Mouse (Mus musculus) kidney, embryonic 14.5 days (tissue): Measurements from ENCODE around the gene Col25a1. TPM values are rescaled to one million over a fixed set of nuclear protein-coding genes. Genes with fewer than 3 reads are reported as not detected.

Experiments
- ATAC-seq: fragments of 200-750 bp; cut with Nextera tagmentation; 2 replicates; pipeline ENCODE4 v1.8.0; 2017; ENCODE audit warnings: moderate number of reproducible peaks, mild to moderate bottlenecking, moderate TSS enrichment, moderate library complexity; ENCODE audit not compliant: low FRiP score, low TSS enrichment
- H3K27ac ChIP-seq: fragments of 300-500 bp; sonication (generic); 2 replicates; pipeline ENCODE4 v1.5.1; 2014; ENCODE audit warnings: low read depth, mild to moderate bottlenecking, low read length, moderate library complexity, mixed read lengths
- H3K27me3 ChIP-seq: fragments of 300-500 bp; sonication (generic); 2 replicates; pipeline ENCODE4 v1.6.1; 2014; ENCODE audit warnings: mild to moderate bottlenecking, low read length; ENCODE audit not compliant: control insufficient read depth, insufficient read depth
- H3K36me3 ChIP-seq: fragments of 300-500 bp; sonication (generic); 2 replicates; pipeline ENCODE4 v1.6.1; 2014; ENCODE audit warnings: low read length, mixed read lengths; ENCODE audit not compliant: control insufficient read depth, insufficient read depth
- H3K4me1 ChIP-seq: fragments of 300-500 bp; sonication (generic); 2 replicates; pipeline ENCODE4 v1.6.1; 2014; ENCODE audit warnings: low read length, mixed read lengths; ENCODE audit not compliant: control insufficient read depth, insufficient read depth
- H3K4me2 ChIP-seq: fragments of 300-500 bp; sonication (generic); replicated peaks from 2 replicates; pipeline ENCODE4 v1.6.1; 2014; ENCODE audit warnings: low read depth, mild to moderate bottlenecking, low read length
- H3K4me3 ChIP-seq: fragments of 300-500 bp; sonication (generic); 2 replicates; pipeline ENCODE4 v1.5.1; 2014; ENCODE audit warnings: mild to moderate bottlenecking, low read length
- H3K9ac ChIP-seq: fragments of 300-500 bp; sonication (generic); 2 replicates; pipeline ENCODE4 v1.6.1; 2014; ENCODE audit warnings: low read depth, mild to moderate bottlenecking, low read length, moderate library complexity
- H3K9me3 ChIP-seq: fragments of 300-500 bp; sonication (generic); 2 replicates; pipeline ENCODE4 v1.6.1; 2016; ENCODE audit warnings: low read length; ENCODE audit not compliant: control insufficient read depth
- WGBS: fragments of 180-500 bp; shearing (Covaris S2); extraction: QIAGEN DNeasy Blood & Tissue Kit; methylation state at CpG from one replicate; pipeline ENCODE4 v1.1.7; 2014; 5-methylcytosine and 5-hydroxymethylcytosine counted together
- polyA plus RNA-seq: library from polyadenylated mRNA; unstranded; fragments of >200 nt; fragmentation: Nextera tagmentation; extraction: Ambion mirVana; gene quantifications from 2 replicates; pipeline ENCODE4 v1.2.1, GENCODE M21; 2014

Col25a1 gene
- polyA plus RNA-seq, 1 experiment from 2014 or later, result 5.4 TPM

DNA sequence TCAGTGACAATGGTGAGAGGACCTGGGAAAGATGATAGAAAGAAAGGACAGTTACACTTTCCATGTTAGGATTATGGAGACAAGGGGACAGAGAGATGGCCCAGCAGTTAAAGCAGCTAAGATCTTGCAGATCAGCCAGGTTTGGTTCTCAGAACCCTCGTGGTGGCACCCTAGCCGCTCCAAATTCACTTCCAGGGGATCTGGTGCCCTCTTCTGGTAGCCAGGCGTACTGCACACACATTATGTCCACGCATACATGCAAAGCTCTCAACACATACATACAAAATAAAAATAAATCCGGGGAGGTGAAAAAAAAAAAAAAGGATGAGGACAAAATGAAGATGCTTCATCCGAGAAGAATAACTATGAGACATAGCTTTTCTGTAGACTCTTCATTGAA is 445.4 kb downstream of the Col25a1 start:
- WGBS, result 66% methylated on average over 6 of the region's 6 CpGs
- Histone ChIP-seq H3K36me3 (no peaks in the 10 kb centered on the region), H3K9ac (no peak overlapping the region), H3K4me1 (peaks cover 3% of the 10 kb centered on the region; the same call in 1 of the 2 replicates), H3K4me3 (no peak overlapping the region), H3K9me3 (peaks cover 4% of the 10 kb centered on the region; the same call in 1 of the 2 replicates), H3K27me3 (no peaks in the 10 kb centered on the region), H3K4me2 (no peak overlapping the region), H3K27ac (no peak overlapping the region)
- ATAC-seq, result no peak

GRCm38 (mm10) chr3:130579501-130579900 is 448.2 kb downstream of the Col25a1 start:
- H3K9ac ChIP-seq, result no peak overlapping the region
- no peak overlapping the region for H3K4me3 ChIP-seq
- ATAC-seq, result no peak
- H3K9me3 ChIP-seq, result peaks cover 4% of the 10 kb centered on the region; the same call in 1 of the 2 replicates
- H3K27ac ChIP-seq, result no peak overlapping the region
- no peaks in the 10 kb centered on the region for H3K27me3 ChIP-seq
- H3K4me2 ChIP-seq, result no peak overlapping the region
- WGBS, result 49% methylated on average over 17 of the region's 17 CpGs
- no peaks in the 10 kb centered on the region for H3K36me3 ChIP-seq
- H3K4me1 ChIP-seq, result peaks cover 3% of the 10 kb centered on the region; the same call in 1 of the 2 replicates

DNA sequence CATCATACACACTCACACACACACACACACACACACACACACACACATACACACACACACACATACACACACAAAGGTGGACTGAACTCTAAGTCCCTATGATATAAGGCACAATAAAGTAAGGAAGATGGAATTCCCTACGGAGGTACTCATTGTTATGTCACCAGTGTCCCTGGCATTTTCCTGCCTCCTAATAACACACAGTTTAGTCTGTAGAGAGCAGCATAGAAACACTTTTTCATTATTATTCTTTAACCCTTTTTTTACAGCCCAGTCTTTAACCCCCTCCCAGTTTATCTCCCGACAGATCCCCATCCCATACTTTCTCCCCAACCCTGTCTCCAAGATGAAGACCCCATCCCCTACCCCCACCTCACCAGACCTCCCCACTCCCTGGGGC is 450.3 kb downstream of the Col25a1 start:
- Histone ChIP-seq H3K4me1 (peaks cover 3% of the 10 kb centered on the region; the same call in 1 of the 2 replicates), H3K27me3 (no peaks in the 10 kb centered on the region), H3K27ac (no peak overlapping the region), H3K4me3 (no peak overlapping the region), H3K4me2 (no peak overlapping the region), H3K36me3 (no peaks in the 10 kb centered on the region), H3K9ac (no peak overlapping the region), H3K9me3 (peaks cover 3% of the 10 kb centered on the region; the same call in 1 of the 2 replicates)
- no peak for ATAC-seq
- WGBS, result 76% methylated on average over 2 of the region's 2 CpGs

DNA sequence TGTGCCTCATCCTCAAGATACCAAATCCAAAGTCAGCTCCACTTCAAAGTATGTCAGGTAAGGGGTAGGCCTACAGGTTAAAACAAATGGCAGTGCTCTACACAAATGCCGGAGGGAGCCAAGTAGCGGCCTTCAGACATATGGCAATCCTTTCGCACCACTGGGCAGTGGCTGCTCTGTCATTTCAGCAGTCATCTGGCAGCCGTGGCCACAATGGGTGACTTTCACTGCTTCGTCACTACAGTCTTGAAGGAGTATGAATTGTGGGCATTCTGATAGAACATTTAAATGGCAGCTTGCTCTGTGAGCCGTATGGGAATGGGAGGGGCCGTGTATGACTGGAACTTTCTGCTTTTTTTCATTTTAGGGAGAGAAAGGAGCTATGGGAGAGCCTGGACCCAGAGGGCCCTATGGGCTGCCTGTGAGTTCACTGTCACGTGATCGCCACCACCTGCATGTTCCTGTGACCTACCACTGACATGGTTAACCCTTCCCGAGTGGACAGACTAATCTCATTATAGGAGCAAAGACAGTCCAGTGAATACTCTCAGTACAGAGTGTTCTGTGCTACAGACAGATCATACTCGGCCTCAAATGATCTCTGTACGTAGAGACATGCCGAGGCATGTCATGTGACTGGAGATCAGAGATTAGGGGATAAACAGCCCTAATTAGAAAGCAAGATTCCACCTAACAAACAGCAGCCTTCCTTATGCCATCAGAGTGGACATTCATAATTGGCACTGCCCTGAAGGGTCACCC is 451.8 kb downstream of the Col25a1 start:
- no peak overlapping the region for H3K4me2 ChIP-seq
- H3K27ac ChIP-seq, result no peak overlapping the region
- no peak overlapping the region for H3K9ac ChIP-seq
- WGBS, result 83% methylated on average over 13 of the region's 13 CpGs
- no peaks in the 10 kb centered on the region for H3K27me3 ChIP-seq
- peaks cover 3% of the 10 kb centered on the region; the same call in 1 of the 2 replicates for H3K4me1 ChIP-seq
- ATAC-seq, result no peak
- H3K36me3 ChIP-seq, result no peaks in the 10 kb centered on the region
- H3K9me3 ChIP-seq, result no peaks in the 10 kb centered on the region
- H3K4me3 ChIP-seq, result no peak overlapping the region

DNA sequence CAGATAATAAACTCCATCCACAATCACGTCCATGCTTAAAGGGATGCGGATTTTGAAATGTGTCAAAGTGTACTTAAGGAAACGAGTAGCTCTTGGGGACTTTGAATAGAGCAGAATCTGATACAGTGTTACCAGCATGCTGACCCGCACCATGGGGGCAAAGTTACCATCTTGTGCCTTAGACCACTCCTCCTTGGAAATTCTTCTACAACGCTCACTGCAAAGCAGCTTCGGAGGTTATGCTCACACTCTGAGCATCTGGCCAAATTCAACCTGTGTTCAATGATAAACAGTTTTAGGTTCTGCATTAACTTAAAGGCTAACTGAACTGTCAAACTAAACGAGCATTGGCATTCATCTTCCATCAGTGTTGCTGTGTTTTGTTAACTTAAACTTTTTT is 452.7 kb downstream of the Col25a1 start:
- Histone ChIP-seq H3K27me3 (no peaks in the 10 kb centered on the region), H3K9me3 (no peaks in the 10 kb centered on the region), H3K4me3 (no peak overlapping the region), H3K9ac (no peak overlapping the region), H3K27ac (no peak overlapping the region), H3K4me1 (peaks cover 3% of the 10 kb centered on the region; the same call in 1 of the 2 replicates), H3K36me3 (no peaks in the 10 kb centered on the region), H3K4me2 (no peak overlapping the region)
- 73% methylated on average over 7 of the region's 7 CpGs for WGBS
- no peak for ATAC-seq

GRCm38 (mm10) chr3:130595050-130595449 is 463.7 kb downstream of the Col25a1 start:
- no peak for ATAC-seq
- no peaks in the 10 kb centered on the region for H3K9me3 ChIP-seq
- no peaks in the 10 kb centered on the region for H3K4me1 ChIP-seq
- no peak overlapping the region for H3K27ac ChIP-seq
- no peak overlapping the region for H3K4me2 ChIP-seq
- H3K27me3 ChIP-seq, result no peaks in the 10 kb centered on the region
- H3K36me3 ChIP-seq, result no peaks in the 10 kb centered on the region
- no peak overlapping the region for H3K9ac ChIP-seq
- no peak overlapping the region for H3K4me3 ChIP-seq
- WGBS, result 91% methylated on average over 8 of the region's 8 CpGs

GRCm38 (mm10) chr3:130601491-130601890 is 470.2 kb downstream of the Col25a1 start:
- H3K36me3 ChIP-seq, result no peaks in the 10 kb centered on the region
- WGBS, result 76% methylated on average over 10 of the region's 10 CpGs
- H3K9me3 ChIP-seq, result no peaks in the 10 kb centered on the region
- H3K27ac ChIP-seq, result no peak overlapping the region
- no peaks in the 10 kb centered on the region for H3K27me3 ChIP-seq
- no peak overlapping the region for H3K4me3 ChIP-seq
- no peak overlapping the region for H3K4me2 ChIP-seq
- H3K4me1 ChIP-seq, result no peaks in the 10 kb centered on the region
- no peak overlapping the region for H3K9ac ChIP-seq
- ATAC-seq, result no peak

GRCm38 (mm10) chr3:130607924-130608323 is 476.6 kb downstream of the Col25a1 start:
- no peak overlapping the region for H3K27ac ChIP-seq
- no peaks in the 10 kb centered on the region for H3K4me1 ChIP-seq
- WGBS, result 76% methylated on average over 2 of the region's 2 CpGs
- no peaks in the 10 kb centered on the region for H3K27me3 ChIP-seq
- H3K36me3 ChIP-seq, result no peaks in the 10 kb centered on the region
- H3K4me3 ChIP-seq, result no peak overlapping the region
- no peak overlapping the region for H3K4me2 ChIP-seq
- H3K9me3 ChIP-seq, result no peaks in the 10 kb centered on the region
- 0 out of 2 replicates have a peak, but pooled peaks have one; percentile 43 for ATAC-seq
- no peak overlapping the region for H3K9ac ChIP-seq

- WGBS, result 89% methylated on average over 9 of the region's 9 CpGs
- no peak for ATAC-seq
- no peaks in the 10 kb centered on the region for H3K36me3 ChIP-seq
- no peaks in the 10 kb centered on the region for H3K4me1 ChIP-seq
- no peak overlapping the region for H3K4me2 ChIP-seq
- H3K9me3 ChIP-seq, result no peaks in the 10 kb centered on the region
- H3K27me3 ChIP-seq, result peaks cover 5% of the 10 kb centered on the region; the same call in 1 of the 2 replicates
- no peak overlapping the region for H3K27ac ChIP-seq
- no peak overlapping the region for H3K4me3 ChIP-seq
- no peak overlapping the region for H3K9ac ChIP-seq
Observed at GRCm38 (mm10) chr3:130614444-130614843, 483.1 kb downstream of the Col25a1 start.
